Mouse (Mus musculus): Measurements from ENCODE around the gene Scfd2.

The Scfd2 gene

GRCm38 (mm10) chr5:74307242-74307641, 224.3 kb downstream of the Scfd2 start:
- DNase-seq: no peak

- no peak for DNase-seq
Observed at GRCm38 (mm10) chr5:74305533-74306189, 225.9 kb downstream of the Scfd2 start.

GRCm38 (mm10) chr5:74304767-74305166, 226.8 kb downstream of the Scfd2 start:
- DNase-seq: peak; percentile 37 to 65

- DNase-seq: no peak
Observed at GRCm38 (mm10) chr5:74302331-74302730, 229.2 kb downstream of the Scfd2 start.

GRCm38 (mm10) chr5:74301443-74301842, 230.1 kb downstream of the Scfd2 start:
- peak in 1 of 2 experiments; percentile 46 for DNase-seq

GRCm38 (mm10) chr5:74300931-74301330, 230.6 kb downstream of the Scfd2 start:
- no peak for DNase-seq

- DNase-seq: peak in 1 of 2 experiments; percentile 48
Observed at GRCm38 (mm10) chr5:74300140-74300539, 231.4 kb downstream of the Scfd2 start.

GRCm38 (mm10) chr5:74297113-74297512, 234.4 kb downstream of the Scfd2 start:
- no peak for DNase-seq

- no peak for DNase-seq
Observed at GRCm38 (mm10) chr5:74296096-74296495, 235.5 kb downstream of the Scfd2 start.

GRCm38 (mm10) chr5:74293513-74293912, 238.0 kb downstream of the Scfd2 start:
- peak in 1 of 2 experiments; percentile 67 for DNase-seq

- DNase-seq: no peak
Observed at GRCm38 (mm10) chr5:74292050-74292449, 239.5 kb downstream of the Scfd2 start.

- DNase-seq: peak in 1 of 2 experiments; percentile 59
Observed at GRCm38 (mm10) chr5:74291575-74291974, 240.0 kb downstream of the Scfd2 start.

GRCm38 (mm10) chr5:74289957-74290356, 241.6 kb downstream of the Scfd2 start:
- no peak for DNase-seq

- DNase-seq: no peak
Observed at GRCm38 (mm10) chr5:74288206-74288605, 243.4 kb downstream of the Scfd2 start.

- DNase-seq: no peak
Observed at GRCm38 (mm10) chr5:74286301-74286700, 245.3 kb downstream of the Scfd2 start.

- DNase-seq: no peak
Observed at GRCm38 (mm10) chr5:74285764-74286163, 245.8 kb downstream of the Scfd2 start.

GRCm38 (mm10) chr5:74285289-74285688, 246.3 kb downstream of the Scfd2 start:
- no peak for DNase-seq

GRCm38 (mm10) chr5:74283545-74283944, 248.0 kb downstream of the Scfd2 start:
- peak; percentile 38 to 49 for DNase-seq

GRCm38 (mm10) chr5:74281480-74281879, 250.1 kb downstream of the Scfd2 start:
- peak in 1 of 2 experiments; percentile 57 for DNase-seq

- DNase-seq: no peak
Observed at GRCm38 (mm10) chr5:74279673-74280072, 251.9 kb downstream of the Scfd2 start.

- DNase-seq: no peak
Observed at GRCm38 (mm10) chr5:74278428-74278827, 253.1 kb downstream of the Scfd2 start.

GRCm38 (mm10) chr5:74277712-74278111, 253.8 kb downstream of the Scfd2 start:
- DNase-seq: peak; percentile 87 to 90

- DNase-seq: no peak
Observed at GRCm38 (mm10) chr5:74277216-74277615, 254.3 kb downstream of the Scfd2 start.

GRCm38 (mm10) chr5:74273313-74273712, 258.2 kb downstream of the Scfd2 start:
- DNase-seq: no peak

GRCm38 (mm10) chr5:74267736-74268369, 263.7 kb downstream of the Scfd2 start:
- DNase-seq: no peak

Measured in lung, postnatal 4 days (tissue).